Mouse (Mus musculus): ENCODE data around the gene Fkbpl. TPM values are rescaled to one million over a fixed set of nuclear protein-coding genes. Genes with fewer than 3 reads are reported as not detected.

The Fkbpl gene
- 16.2 and 16.6 TPM in 2 replicates for polyA plus RNA-seq (2014; fragmentation: Nextera tagmentation; extraction: Ambion mirVana)

DNA sequence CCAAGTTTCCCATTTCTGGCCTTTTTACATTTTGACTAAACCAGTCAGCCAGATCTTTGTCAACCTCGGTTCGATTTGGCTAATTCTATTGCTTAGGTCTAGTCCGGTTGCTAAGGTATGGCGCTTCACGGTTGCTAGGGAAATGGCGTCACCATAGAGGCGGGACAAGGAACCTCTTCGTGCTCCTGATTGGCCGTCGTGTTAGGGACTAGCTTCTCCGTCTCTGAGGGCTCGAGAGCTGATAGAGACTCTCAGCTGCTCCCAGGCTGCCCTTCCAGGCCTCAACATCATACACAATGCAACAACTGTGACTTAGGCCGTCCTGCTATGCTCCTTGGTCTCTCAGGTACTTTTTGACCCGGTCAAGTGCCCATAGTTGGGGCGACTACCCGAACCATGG is at the start of gene Fkbpl:
Fkbpl (plus strand) TSS at position 157 of the 400 bp plus-strand sequence.
- H3K27ac ChIP-seq (replicated peaks; ENCODE audit: low read depth, low read length), result no peak within 1 kb of the TSS

DNA sequence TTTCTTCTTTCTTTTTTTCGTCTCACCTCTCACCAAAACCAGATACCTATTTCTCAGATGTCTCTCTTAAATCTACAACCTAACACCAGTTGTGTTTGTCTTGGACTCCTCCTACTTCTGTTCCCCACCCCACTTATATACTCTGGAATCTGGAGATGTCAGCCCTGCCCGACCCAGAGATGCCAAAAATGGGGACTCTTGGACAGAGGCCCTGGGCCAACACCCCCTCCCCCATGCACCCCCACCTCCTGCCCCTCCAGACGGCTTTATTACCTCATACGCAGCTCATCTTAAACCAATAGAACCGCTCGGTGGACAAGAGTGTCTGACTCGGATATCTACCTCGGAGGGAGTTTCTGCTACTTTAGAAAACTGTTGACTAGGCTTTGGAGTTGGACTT is 48.5 kb upstream of the Fkbpl start:
- H3K36me3 ChIP-seq (replicated peaks; ENCODE audit: control insufficient read depth, insufficient read depth, low read depth, low read length), result peaks cover 3% of the 10 kb centered on the region; the same call in 1 of the 2 replicates
- WGBS, result 74% methylated on average over 8 of the region's 8 CpGs
- no peak overlapping the region for H3K9ac ChIP-seq (replicated peaks; ENCODE audit: low read length)
- ATAC-seq (replicated peaks; ENCODE audit: insufficient number of reproducible peaks, low FRiP score, low TSS enrichment, low read depth) (no peak), DNase-seq (ENCODE audit: low spot score) (no peak)
- H3K4me3 ChIP-seq (ENCODE audit: low read depth, low read length), result no peak overlapping the region
- no peaks in the 10 kb centered on the region for H3K9me3 ChIP-seq (replicated peaks; ENCODE audit: control insufficient read depth, low read length)
- H3K4me2 ChIP-seq (ENCODE audit: low read depth, low read length), result no peak overlapping the region
- H3K27me3 ChIP-seq (ENCODE audit: control insufficient read depth, insufficient read depth, low read length), result no peaks in the 10 kb centered on the region
- H3K27ac ChIP-seq (replicated peaks; ENCODE audit: low read depth, low read length), result no peak overlapping the region
- H3K4me1 ChIP-seq (ENCODE audit: control insufficient read depth, insufficient read depth, low read length), result peaks cover 20% of the 10 kb centered on the region

More for the DNA sequence above, at the start of gene Fkbpl:
- no peaks in the 10 kb centered on the region for H3K27me3 ChIP-seq (ENCODE audit: control insufficient read depth, insufficient read depth, low read length)
- no peaks in the 10 kb centered on the region for H3K9me3 ChIP-seq (replicated peaks; ENCODE audit: control insufficient read depth, low read length)
- ATAC-seq (replicated peaks; ENCODE audit: insufficient number of reproducible peaks, low FRiP score, low TSS enrichment, low read depth) (peak; percentile 24), DNase-seq (ENCODE audit: low spot score) (peak; percentile 99)
- under 1% methylated on average over 16 of the region's 16 CpGs for WGBS
- H3K4me2 ChIP-seq (ENCODE audit: low read depth, low read length), result peak within 1 kb of the TSS; percentile 34
- peak within 1 kb of the TSS; percentile 48 for H3K4me3 ChIP-seq (ENCODE audit: low read depth, low read length)
- peaks cover 5% of the 10 kb centered on the region; the same call in 1 of the 2 replicates for H3K4me1 ChIP-seq (ENCODE audit: control insufficient read depth, insufficient read depth, low read length)
- no peaks in the 10 kb centered on the region for H3K36me3 ChIP-seq (replicated peaks; ENCODE audit: control insufficient read depth, insufficient read depth, low read depth, low read length)
- H3K9ac ChIP-seq (replicated peaks; ENCODE audit: low read length), result peak within 1 kb of the TSS; percentile 61

DNA sequence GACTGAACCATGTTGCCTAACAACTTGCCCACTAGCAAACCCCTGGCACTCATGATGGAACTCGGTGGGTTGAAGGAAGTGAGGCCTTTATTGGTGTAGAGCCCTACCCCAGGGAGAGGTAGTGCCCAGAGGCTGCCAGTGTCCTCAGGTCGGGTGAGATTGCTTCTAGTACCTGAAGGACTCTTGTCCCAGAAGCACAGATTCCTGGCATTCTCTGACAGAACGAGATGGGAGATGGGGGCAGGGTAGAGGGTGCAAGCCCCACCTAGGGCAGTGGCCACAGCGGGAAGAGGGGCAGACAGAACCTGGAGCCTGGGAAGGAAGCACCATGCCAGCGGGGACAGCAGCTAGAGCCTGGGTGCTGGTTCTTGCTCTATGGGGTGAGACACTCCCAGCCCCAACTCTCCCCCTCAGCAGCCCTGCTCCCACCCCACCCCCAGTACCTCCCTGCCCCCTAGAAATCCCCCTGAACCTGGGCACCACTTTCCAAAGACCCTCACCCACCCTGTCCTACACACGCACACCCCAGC is 46.9 kb upstream of the Fkbpl start, which contains the start of gene Ager:
Ager (plus strand) TSS at position 297 of the 530 bp plus-strand sequence.
- no peak within 1 kb of the TSS for H3K4me2 ChIP-seq (ENCODE audit: low read depth, low read length)
- no peaks in the 10 kb centered on the region for H3K27me3 ChIP-seq (ENCODE audit: control insufficient read depth, insufficient read depth, low read length)
- no peaks in the 10 kb centered on the region for H3K9me3 ChIP-seq (replicated peaks; ENCODE audit: control insufficient read depth, low read length)
- 17% methylated on average over 6 of the region's 6 CpGs for WGBS
- H3K4me1 ChIP-seq (ENCODE audit: control insufficient read depth, insufficient read depth, low read length), result peaks cover 17% of the 10 kb centered on the region; the same call in 1 of the 2 replicates
- no peak within 1 kb of the TSS for H3K9ac ChIP-seq (replicated peaks; ENCODE audit: low read length)
- DNase-seq (ENCODE audit: low spot score) (no peak), ATAC-seq (replicated peaks; ENCODE audit: insufficient number of reproducible peaks, low FRiP score, low TSS enrichment, low read depth) (no peak)
- no peak within 1 kb of the TSS for H3K27ac ChIP-seq (replicated peaks; ENCODE audit: low read depth, low read length)
- H3K36me3 ChIP-seq (replicated peaks; ENCODE audit: control insufficient read depth, insufficient read depth, low read depth, low read length), result peaks cover 3% of the 10 kb centered on the region; the same call in 1 of the 2 replicates
- no peak within 1 kb of the TSS for H3K4me3 ChIP-seq (ENCODE audit: low read depth, low read length)

DNA sequence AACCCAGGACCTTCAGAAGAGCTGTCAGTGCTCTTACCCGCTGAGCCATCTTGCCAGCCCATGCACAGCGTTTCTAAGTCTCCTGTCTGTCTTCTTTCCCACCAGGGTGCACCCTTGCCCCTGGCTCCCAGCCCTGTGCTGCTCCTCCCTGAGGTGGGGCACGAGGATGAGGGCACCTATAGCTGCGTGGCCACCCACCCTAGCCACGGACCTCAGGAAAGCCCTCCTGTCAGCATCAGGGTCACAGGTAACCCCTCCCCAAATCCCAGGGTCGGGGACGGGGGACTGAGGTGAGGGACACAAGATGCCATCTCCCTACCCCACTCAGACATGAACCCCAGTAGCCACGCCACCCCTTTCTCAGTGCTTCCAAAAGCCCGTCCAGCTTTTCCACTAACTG is 44.7 kb upstream of the Fkbpl start:
- Histone ChIP-seq H3K4me2 (ENCODE audit: low read depth, low read length) (no peak overlapping the region), H3K27me3 (ENCODE audit: control insufficient read depth, insufficient read depth, low read length) (no peaks in the 10 kb centered on the region), H3K27ac (replicated peaks; ENCODE audit: low read depth, low read length) (no peak overlapping the region), H3K9me3 (replicated peaks; ENCODE audit: control insufficient read depth, low read length) (no peaks in the 10 kb centered on the region), H3K4me3 (ENCODE audit: low read depth, low read length) (no peak overlapping the region), H3K4me1 (ENCODE audit: control insufficient read depth, insufficient read depth, low read length) (0 out of 2 replicates have a peak, but pooled peaks cover 5% of the 10 kb centered on the region), H3K36me3 (replicated peaks; ENCODE audit: control insufficient read depth, insufficient read depth, low read depth, low read length) (peaks cover 3% of the 10 kb centered on the region; the same call in 1 of the 2 replicates), H3K9ac (replicated peaks; ENCODE audit: low read length) (no peak overlapping the region)
- DNase-seq (ENCODE audit: low spot score) (no peak), ATAC-seq (replicated peaks; ENCODE audit: insufficient number of reproducible peaks, low FRiP score, low TSS enrichment, low read depth) (no peak)
- 78% methylated on average over 9 of the region's 9 CpGs for WGBS

DNA sequence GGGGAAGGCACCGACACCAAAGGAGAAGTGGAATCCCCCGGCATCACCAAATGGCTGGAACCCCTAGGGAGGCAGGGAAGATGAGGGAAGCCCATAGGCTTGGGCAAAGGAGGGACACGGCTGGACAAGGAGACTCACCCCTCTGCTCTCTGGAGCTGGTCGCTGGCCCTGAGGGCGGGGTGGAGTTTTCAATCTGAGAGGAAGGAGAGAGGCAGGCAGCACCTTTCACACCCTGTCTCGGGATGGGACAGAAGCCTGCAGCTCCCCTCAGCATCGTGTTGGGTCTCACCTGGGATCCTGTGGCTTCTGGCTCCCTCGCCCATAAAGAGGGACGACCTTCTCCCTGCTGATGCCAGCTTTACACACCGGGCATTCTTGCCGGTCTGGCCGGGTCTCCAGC is 42.8 kb upstream of the Fkbpl start:
- Histone ChIP-seq H3K27ac (replicated peaks; ENCODE audit: low read depth, low read length) (no peak overlapping the region), H3K4me1 (ENCODE audit: control insufficient read depth, insufficient read depth, low read length) (peaks cover 8% of the 10 kb centered on the region), H3K9me3 (replicated peaks; ENCODE audit: control insufficient read depth, low read length) (no peaks in the 10 kb centered on the region), H3K4me3 (ENCODE audit: low read depth, low read length) (no peak overlapping the region), H3K4me2 (ENCODE audit: low read depth, low read length) (no peak overlapping the region), H3K9ac (replicated peaks; ENCODE audit: low read length) (no peak overlapping the region), H3K27me3 (ENCODE audit: control insufficient read depth, insufficient read depth, low read length) (no peaks in the 10 kb centered on the region), H3K36me3 (replicated peaks; ENCODE audit: control insufficient read depth, insufficient read depth, low read depth, low read length) (no peaks in the 10 kb centered on the region)
- 89% methylated on average over 12 of the region's 12 CpGs for WGBS
- ATAC-seq (replicated peaks; ENCODE audit: insufficient number of reproducible peaks, low FRiP score, low TSS enrichment, low read depth), result no peak
- DNase-seq (ENCODE audit: low spot score), result no peak

DNA sequence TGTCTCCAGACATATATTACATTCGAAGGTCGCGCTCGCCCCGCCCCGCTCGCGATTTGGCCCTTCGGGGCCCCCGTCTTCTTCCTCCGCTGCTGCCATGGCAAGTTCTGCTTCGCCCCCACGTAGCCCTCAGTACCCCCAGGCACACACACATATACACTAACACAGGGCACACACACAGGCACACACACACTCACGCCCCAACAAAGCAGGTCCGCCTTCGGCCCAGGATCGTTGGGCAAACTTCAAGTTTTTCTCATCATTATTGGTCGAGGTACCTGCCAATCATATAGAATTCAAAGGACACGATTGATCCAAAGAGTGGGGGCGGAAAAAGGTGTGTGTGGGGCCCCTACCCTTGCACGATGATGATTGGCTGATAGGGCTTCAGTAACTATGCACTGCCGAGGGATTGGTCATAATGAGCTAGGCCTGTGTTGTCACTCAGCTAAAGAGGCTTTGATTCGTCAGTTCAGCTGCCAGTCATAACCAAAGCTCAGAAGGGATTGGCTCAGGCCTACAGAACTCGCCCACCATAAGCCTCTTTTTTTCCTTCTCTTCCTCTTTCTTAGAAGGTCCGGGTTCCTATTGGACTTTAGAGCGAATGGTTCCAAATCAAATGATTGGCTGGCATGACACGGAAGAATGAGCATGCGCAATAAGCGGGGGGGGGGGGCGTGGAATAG is 41.0 kb upstream of the Fkbpl start, which contains the start of gene Rnf5:
Rnf5 (minus strand) TSS at position 316 of the 686 bp plus-strand sequence.
- DNase-seq (ENCODE audit: low spot score) (peak; percentile 100), ATAC-seq (replicated peaks; ENCODE audit: insufficient number of reproducible peaks, low FRiP score, low TSS enrichment, low read depth) (peak; percentile 97)
- peak within 1 kb of the TSS; percentile 90 for H3K4me2 ChIP-seq (ENCODE audit: low read depth, low read length)
- WGBS, result under 1% methylated on average over 30 of the region's 30 CpGs
- peaks cover 4% of the 10 kb centered on the region for H3K4me1 ChIP-seq (ENCODE audit: control insufficient read depth, insufficient read depth, low read length)
- peak within 1 kb of the TSS; percentile 65 for H3K9ac ChIP-seq (replicated peaks; ENCODE audit: low read length)
- peak within 1 kb of the TSS; percentile 88 for H3K27ac ChIP-seq (replicated peaks; ENCODE audit: low read depth, low read length)
- no peaks in the 10 kb centered on the region for H3K36me3 ChIP-seq (replicated peaks; ENCODE audit: control insufficient read depth, insufficient read depth, low read depth, low read length)
- no peaks in the 10 kb centered on the region for H3K9me3 ChIP-seq (replicated peaks; ENCODE audit: control insufficient read depth, low read length)
- H3K4me3 ChIP-seq (ENCODE audit: low read depth, low read length), result peak within 1 kb of the TSS; percentile 99
- H3K27me3 ChIP-seq (ENCODE audit: control insufficient read depth, insufficient read depth, low read length), result no peaks in the 10 kb centered on the region

DNA sequence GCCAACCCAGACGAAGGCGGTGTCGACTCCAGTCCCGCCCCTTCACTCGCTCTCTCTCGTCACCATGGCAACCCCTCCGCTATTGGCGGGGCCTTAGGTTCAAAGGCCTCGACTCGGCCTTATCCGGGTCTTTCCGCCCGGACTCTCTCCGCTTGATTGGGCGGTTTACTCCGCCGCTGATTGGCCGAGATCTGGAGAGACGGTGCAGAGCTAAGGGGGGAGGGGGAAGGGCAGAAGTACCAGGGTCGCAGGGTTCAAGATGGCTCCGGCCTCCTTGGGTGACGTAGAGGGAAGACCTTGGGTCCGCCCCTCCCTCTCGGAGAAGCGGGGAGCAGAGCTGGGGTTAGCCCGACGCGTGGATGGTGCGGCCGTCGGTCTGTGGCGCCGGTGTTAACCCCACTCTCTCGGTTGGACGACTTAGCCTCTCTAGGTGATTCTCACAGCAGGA is 40.5 kb upstream of the Fkbpl start, which contains the start of gene Agpat1:
Agpat1 (plus strand) TSS at position 202 of the 448 bp plus-strand sequence.
- ATAC-seq (replicated peaks; ENCODE audit: insufficient number of reproducible peaks, low FRiP score, low TSS enrichment, low read depth), result peak; percentile 90
- Histone ChIP-seq H3K9ac (replicated peaks; ENCODE audit: low read length) (peak within 1 kb of the TSS; percentile 65), H3K27me3 (ENCODE audit: control insufficient read depth, insufficient read depth, low read length) (no peaks in the 10 kb centered on the region), H3K9me3 (replicated peaks; ENCODE audit: control insufficient read depth, low read length) (no peaks in the 10 kb centered on the region), H3K4me3 (ENCODE audit: low read depth, low read length) (peak within 1 kb of the TSS; percentile 99), H3K27ac (replicated peaks; ENCODE audit: low read depth, low read length) (peak within 1 kb of the TSS; percentile 88), H3K36me3 (replicated peaks; ENCODE audit: control insufficient read depth, insufficient read depth, low read depth, low read length) (no peaks in the 10 kb centered on the region), H3K4me2 (ENCODE audit: low read depth, low read length) (peak within 1 kb of the TSS; percentile 90), H3K4me1 (ENCODE audit: control insufficient read depth, insufficient read depth, low read length) (peaks cover 4% of the 10 kb centered on the region)
- under 1% methylated on average over 35 of the region's 35 CpGs for WGBS
- DNase-seq (ENCODE audit: low spot score), result peak; percentile 100

Measured in embryonic facial prominence, embryonic 11.5 days (tissue).